ENCODE assay signal across 8 mouse cellular contexts in genomic region chr4:41349199-41349591, GRCm38 (mm10). TPM values are rescaled to one million over a fixed set of nuclear protein-coding genes. Genes with fewer than 3 reads are reported as not detected.
DNase-seq lines count a peak whose midpoint lies in the region; ATAC-seq and TF ChIP-seq lines count a peak whose summit lies in the region.

No protein-coding gene starts in this region.

- 0 out of 2 replicates have a peak, but pooled peaks cover 4% of the 10 kb centered on the region for H3K4me1 ChIP-seq in kidney, embryonic 14.5 days (ENCODE audit: control insufficient read depth, insufficient read depth, low read length)
- no peaks in the 10 kb centered on the region for H3K4me1 ChIP-seq in forebrain, postnatal 0 days (ENCODE audit: insufficient read depth)
- peaks cover 11% of the 10 kb centered on the region for H3K4me1 ChIP-seq in lung, embryonic 16.5 days (replicated peaks; ENCODE audit: control insufficient read depth, insufficient read depth, low read length)

- no peaks in the 10 kb centered on the region for H3K9me3 ChIP-seq in kidney, embryonic 14.5 days (ENCODE audit: control insufficient read depth, low read length)
- no peaks in the 10 kb centered on the region for H3K9me3 ChIP-seq in forebrain, postnatal 0 days (ENCODE audit: low read length)
- H3K9me3 ChIP-seq in lung, embryonic 16.5 days (ENCODE audit: control insufficient read depth, low read length), result no peaks in the 10 kb centered on the region

- peak overlapping the region; percentile 86 for H3K9ac ChIP-seq in kidney, embryonic 14.5 days (ENCODE audit: low read depth, low read length)
- H3K9ac ChIP-seq in forebrain, postnatal 0 days, result peak overlapping the region; percentile 76
- H3K9ac ChIP-seq in lung, embryonic 16.5 days (ENCODE audit: low read length), result peak overlapping the region; percentile 90

- no peak for TF ChIP-seq CTCF in forebrain, postnatal 0 days (IDR thresholded peaks at IDR 0.05; ENCODE audit: low read depth)

- no peak for DNase-seq in kidney, adult 8-10 months
- DNase-seq in adipocyte (ENCODE audit: low spot score), result peak; percentile 59
- no peak for DNase-seq in forebrain, postnatal 0 days
- peak; percentile 27 to 40 for DNase-seq in spleen, postnatal 14 days (ENCODE audit: low spot score in 2 of 2)
- no peak for DNase-seq in right cerebral cortex, postnatal 25 days
- DNase-seq in adrenal gland, adult 2 months, result no peak

- peak overlapping the region; percentile 89 for H3K4me3 ChIP-seq in kidney, embryonic 14.5 days (ENCODE audit: low read length)
- peak overlapping the region; percentile 93 for H3K4me3 ChIP-seq in forebrain, postnatal 0 days (ENCODE audit: low read depth, low read length)
- H3K4me3 ChIP-seq in lung, embryonic 16.5 days (ENCODE audit: low read length), result peak overlapping the region; percentile 83

- H3K27me3 ChIP-seq in kidney, embryonic 14.5 days (ENCODE audit: control insufficient read depth, insufficient read depth, low read length), result no peaks in the 10 kb centered on the region
- no peaks in the 10 kb centered on the region for H3K27me3 ChIP-seq in forebrain, postnatal 0 days (ENCODE audit: insufficient read depth, low read length)
- no peaks in the 10 kb centered on the region for H3K27me3 ChIP-seq in lung, embryonic 16.5 days (ENCODE audit: control insufficient read depth, insufficient read depth, low read depth, low read length)

- under 1% methylated on average over 27 of the region's 28 CpGs for WGBS in kidney, embryonic 14.5 days
- 3% methylated on average over 27 of the region's 28 CpGs for WGBS in forebrain, postnatal 0 days
- under 1% methylated on average over 28 of the region's 28 CpGs for WGBS in lung, embryonic 16.5 days

- no peak; the same call in 1 of the 2 replicates for ATAC-seq in kidney, embryonic 14.5 days (ENCODE audit: low FRiP score, low TSS enrichment)
- peak; percentile 66 for ATAC-seq in forebrain, postnatal 0 days
- peak; percentile 76 for ATAC-seq in lung, embryonic 16.5 days (ENCODE audit: low read depth)

- H3K36me3 ChIP-seq in kidney, embryonic 14.5 days (ENCODE audit: control insufficient read depth, insufficient read depth, low read length), result 0 out of 2 replicates have a peak, but pooled peaks cover 6% of the 10 kb centered on the region
- no peaks in the 10 kb centered on the region for H3K36me3 ChIP-seq in forebrain, postnatal 0 days (ENCODE audit: insufficient read depth)
- H3K36me3 ChIP-seq in lung, embryonic 16.5 days (ENCODE audit: control insufficient read depth, insufficient read depth, low read length), result no peaks in the 10 kb centered on the region

- H3K27ac ChIP-seq in kidney, embryonic 14.5 days (ENCODE audit: low read depth, low read length), result peak overlapping the region; percentile 96
- peak overlapping the region; percentile 92 for H3K27ac ChIP-seq in forebrain, postnatal 0 days (ENCODE audit: low read depth, low read length)
- peak overlapping the region; percentile 96 for H3K27ac ChIP-seq in lung, embryonic 16.5 days (ENCODE audit: low read length)

- peak overlapping the region; percentile 67 for H3K4me2 ChIP-seq in kidney, embryonic 14.5 days (replicated peaks; ENCODE audit: low read depth, low read length)
- H3K4me2 ChIP-seq in forebrain, postnatal 0 days (ENCODE audit: low read depth), result peak overlapping the region; percentile 69
- H3K4me2 ChIP-seq in lung, embryonic 16.5 days (ENCODE audit: low read depth, low read length), result peak overlapping the region; percentile 78

RNA-seq across cellular contexts. Expression of gene Ubap1, which starts 0.4 kb away (rescaled TPM):
- polyA plus RNA-seq in kidney, embryonic 14.5 days (2014; fragmentation: Nextera tagmentation; extraction: Ambion mirVana), result 39.7 and 59.5 TPM in 2 replicates
- total RNA-seq in forebrain, postnatal 0 days (2014; rRNA removed), result 38.2 and 50.3 TPM in 2 replicates
- polyA plus RNA-seq in forebrain, postnatal 0 days (2015; fragmentation: Nextera tagmentation; extraction: Ambion mirVana), result 52.7 and 59.3 TPM in 2 replicates
- 42.6 and 46.9 TPM in 2 replicates for polyA plus RNA-seq in lung, embryonic 16.5 days (2015; fragmentation: Nextera tagmentation; extraction: Ambion mirVana)
- 10 to 100 TPM; 50.2 to 59.9 TPM for total RNA-seq in adrenal gland, adult 2 months (2021)
- 13.9 and 16.0 TPM in 2 replicates for polyA plus RNA-seq in adrenal gland, adult 2 months (2012; rRNA removed)

RNA-seq across cellular contexts. Expression of gene Dcaf12, which starts 34.5 kb away (rescaled TPM):
- 36.6 and 53.0 TPM in 2 replicates for polyA plus RNA-seq in kidney, embryonic 14.5 days (2014; fragmentation: Nextera tagmentation; extraction: Ambion mirVana)
- total RNA-seq in forebrain, postnatal 0 days (2014; rRNA removed), result 60.7 and 63.3 TPM in 2 replicates
- polyA plus RNA-seq in forebrain, postnatal 0 days (2015; fragmentation: Nextera tagmentation; extraction: Ambion mirVana), result 49.9 and 57.3 TPM in 2 replicates
- 68.1 and 70.1 TPM in 2 replicates for polyA plus RNA-seq in lung, embryonic 16.5 days (2015; fragmentation: Nextera tagmentation; extraction: Ambion mirVana)
- 10 to 100 TPM; 44.5 to 49.4 TPM for total RNA-seq in adrenal gland, adult 2 months (2021)
- polyA plus RNA-seq in adrenal gland, adult 2 months (2012; rRNA removed), result 22.1 and 26.0 TPM in 2 replicates

Comparison
In these comparisons a context has a peak if more than half of its experiments do, and no peak if none do; other contexts are left out.
1. DNase-seq: peak in adipocyte (single experiment) and spleen, postnatal 14 days (2 of 2); none in kidney, adult 8-10 months (0 of 2), forebrain, postnatal 0 days (single experiment), right cerebral cortex, postnatal 25 days (single experiment) and adrenal gland, adult 2 months (single experiment).
2. Peak in every context shown above with its lines, with median percentiles within 50 percentile points of each other: H3K27ac ChIP-seq, H3K4me2 ChIP-seq, H3K4me3 ChIP-seq and H3K9ac ChIP-seq.